Mouse (Mus musculus) right cerebral cortex, postnatal 36 days (tissue): Measurements from ENCODE around the gene Cd300lg.

Experiments used
- DNase-seq, 2 experiments: peaks; one replicate each; pipeline ENCODE4 v3.0.0; 2022; ENCODE audit warnings: low spot score in 2 of 2, mixed read lengths in 1 of 2

Gene Cd300lg

DNA sequence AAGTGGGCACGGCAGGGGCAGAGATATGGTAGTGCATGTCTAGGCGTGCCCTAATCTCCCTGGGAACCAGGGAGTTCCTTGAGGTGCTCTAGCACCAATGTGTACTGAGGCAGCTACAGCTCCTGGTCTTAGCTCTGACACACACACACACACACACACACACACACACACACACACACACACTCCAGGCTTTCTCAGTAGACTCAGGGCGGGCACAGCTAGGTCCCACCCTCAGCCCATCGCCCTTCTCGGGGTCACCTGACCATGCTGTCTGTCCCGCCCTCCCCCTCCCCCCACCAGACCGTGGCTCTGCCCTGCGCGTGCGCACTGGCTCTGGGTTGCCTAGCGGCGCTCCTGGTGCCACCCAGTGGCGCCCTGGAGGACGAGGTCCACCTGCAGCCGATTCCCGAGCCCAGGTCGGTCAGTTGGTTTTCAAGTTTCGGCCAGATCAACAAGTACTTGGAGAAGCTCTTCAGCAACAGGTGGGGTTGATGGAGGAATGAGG is 55.6 kb downstream of the Cd300lg start:
- peak; percentile 20 to 41 for DNase-seq

- no peak for DNase-seq
Observed at GRCm38 (mm10) chr11:102101219-102101618, 59.9 kb downstream of the Cd300lg start, which contains the start of gene Ppy. Gene Ppy (minus strand): TSS chr11:102101319.

DNA sequence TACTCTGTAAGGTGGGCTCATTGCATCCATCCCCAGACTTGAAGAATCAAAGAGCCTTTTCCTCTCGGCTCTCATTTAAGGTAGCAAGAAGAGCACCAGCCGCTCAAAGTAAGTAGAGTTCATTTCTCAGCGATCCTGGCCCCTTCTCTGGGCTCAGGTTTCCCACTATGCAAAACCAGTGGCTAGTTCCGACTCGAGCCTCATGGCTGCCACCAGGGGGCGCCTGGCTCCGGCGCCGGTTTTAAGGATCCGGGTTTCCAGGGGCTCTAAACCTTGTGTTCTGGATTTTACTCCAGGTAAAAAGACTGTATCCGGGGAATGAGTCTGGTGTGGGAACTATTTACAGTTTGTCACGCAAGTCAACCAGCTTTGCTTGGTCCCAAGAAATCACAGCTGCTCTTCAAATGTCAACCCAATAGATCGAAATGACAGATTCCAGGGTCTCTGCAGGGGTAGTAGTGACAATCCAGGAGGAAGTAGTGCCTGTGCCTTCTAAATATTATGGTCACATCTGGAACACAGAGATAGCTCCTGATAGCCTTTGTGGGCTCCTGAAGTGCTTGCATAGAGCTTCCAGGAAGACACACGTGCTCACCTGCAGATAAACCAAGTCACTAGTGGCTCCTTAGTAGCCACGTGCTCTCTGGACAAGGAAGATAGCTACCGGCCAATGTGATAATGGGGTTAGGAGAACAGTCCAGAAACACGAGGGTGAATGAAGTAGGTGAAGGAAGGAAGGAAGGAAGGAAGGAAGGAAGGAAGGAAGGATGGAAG is 61.4 kb downstream of the Cd300lg start:
- no peak for DNase-seq
